Mouse (Mus musculus) hindbrain, embryonic 14.5 days (tissue): ENCODE measurements around the gene Mus81. TPM values are rescaled to one million over a fixed set of nuclear protein-coding genes. Genes with fewer than 3 reads are reported as not detected.

Experiments used
- ATAC-seq: fragments of 200-750 bp; cut with Nextera tagmentation; 2 replicates; pipeline ENCODE4 v1.8.0; 2017; ENCODE audit warnings: moderate number of reproducible peaks, mild to moderate bottlenecking, moderate TSS enrichment, moderate library complexity; ENCODE audit not compliant: low FRiP score
- DNase-seq: peaks from one replicate; pipeline ENCODE4 v3.0.0-alpha.2; 2015; ENCODE audit warnings: low spot score
- H3K27ac ChIP-seq: fragments of 300-500 bp; sonication (generic); 2 replicates; pipeline ENCODE4 v1.5.1; 2014; ENCODE audit warnings: mild to moderate bottlenecking, moderate library complexity
- H3K27me3 ChIP-seq: fragments of 300-500 bp; sonication (generic); 2 replicates; pipeline ENCODE4 v1.6.1; 2014; ENCODE audit warnings: mild to moderate bottlenecking, low read length, mixed read lengths; ENCODE audit not compliant: control insufficient read depth, insufficient read depth
- H3K36me3 ChIP-seq: fragments of 300-500 bp; sonication (generic); replicated peaks from 2 replicates; pipeline ENCODE4 v1.6.1; 2014; ENCODE audit not compliant: control insufficient read depth, insufficient read depth
- H3K4me1 ChIP-seq: fragments of 300-500 bp; sonication (generic); replicated peaks from 2 replicates; pipeline ENCODE4 v1.6.1; 2014; ENCODE audit warnings: antibody characterized with exemption, low read length, mixed read lengths; ENCODE audit not compliant: control insufficient read depth, insufficient read depth
- H3K4me2 ChIP-seq: fragments of 300-500 bp; sonication (generic); replicated peaks from 2 replicates; pipeline ENCODE4 v1.6.1; 2014; ENCODE audit warnings: mild to moderate bottlenecking, moderate library complexity
- H3K4me3 ChIP-seq: fragments of 300-500 bp; sonication (generic); replicated peaks from 2 replicates; pipeline ENCODE4 v1.5.1; 2014; ENCODE audit warnings: mild to moderate bottlenecking, low read length
- H3K9ac ChIP-seq: fragments of 300-500 bp; sonication (generic); 2 replicates; pipeline ENCODE4 v1.6.1; 2014
- H3K9me3 ChIP-seq: fragments of 300-500 bp; sonication (generic); 2 replicates; pipeline ENCODE4 v1.6.1; 2016; ENCODE audit warnings: low read length; ENCODE audit not compliant: control insufficient read depth
- WGBS: fragments of 180-500 bp; shearing (Covaris S2); extraction: QIAGEN DNeasy Blood & Tissue Kit; methylation state at CpG from one replicate; pipeline ENCODE4 v1.1.7; 2014; 5-methylcytosine and 5-hydroxymethylcytosine counted together
- polyA plus RNA-seq: library from polyadenylated mRNA; unstranded; fragments of >200 nt; fragmentation: Nextera tagmentation; extraction: Ambion mirVana; gene quantifications from 2 replicates; pipeline ENCODE4 v1.2.1, GENCODE M21; 2014

Mus81 gene
- polyA plus RNA-seq, 1 experiment from 2014 or later: 40.0 TPM

DNA sequence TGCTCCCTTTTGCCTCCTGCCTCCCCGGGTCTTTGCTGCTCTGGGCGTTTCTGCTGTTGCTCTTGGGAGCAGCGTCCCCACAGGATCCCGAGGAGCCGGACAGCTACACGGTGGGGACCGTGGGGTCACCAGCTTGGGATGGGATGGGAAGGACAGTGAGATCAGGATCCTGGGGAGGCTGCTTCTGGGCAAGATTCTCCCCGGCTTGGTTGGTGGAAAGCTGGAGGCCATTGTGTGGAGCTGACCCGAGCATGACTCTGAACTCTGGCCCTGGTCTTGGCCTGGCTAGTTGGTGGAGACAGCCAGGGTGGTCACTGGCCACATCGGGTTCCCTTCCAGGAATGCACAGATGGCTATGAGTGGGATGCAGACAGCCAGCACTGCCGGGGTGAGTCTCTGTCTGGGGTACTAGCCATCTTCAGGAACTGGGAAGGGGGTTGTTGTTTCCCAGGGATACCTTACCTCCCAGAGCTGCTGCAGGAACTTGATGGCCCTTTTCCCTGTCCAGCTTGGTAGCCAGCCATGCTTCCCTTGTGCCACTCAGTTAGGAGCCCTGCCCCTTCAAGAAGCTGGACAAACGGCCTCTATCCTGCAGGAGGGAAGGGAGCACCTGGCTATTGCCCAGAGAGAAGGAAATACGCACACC lies 13.0 kb downstream of the Mus81 start:
- Histone ChIP-seq H3K4me3 (peak overlapping the region; percentile 57), H3K4me1 (peaks cover 24% of the 10 kb centered on the region), H3K4me2 (peak overlapping the region; percentile 99), H3K36me3 (peaks cover 18% of the 10 kb centered on the region; the same call in 1 of the 2 replicates), H3K27me3 (no peaks in the 10 kb centered on the region), H3K27ac (peak overlapping the region; percentile 34), H3K9ac (peak overlapping the region; percentile 69), H3K9me3 (no peaks in the 10 kb centered on the region)
- DNase-seq (no peak), ATAC-seq (no peak)
- WGBS: 21% methylated on average over 13 of the region's 13 CpGs

DNA sequence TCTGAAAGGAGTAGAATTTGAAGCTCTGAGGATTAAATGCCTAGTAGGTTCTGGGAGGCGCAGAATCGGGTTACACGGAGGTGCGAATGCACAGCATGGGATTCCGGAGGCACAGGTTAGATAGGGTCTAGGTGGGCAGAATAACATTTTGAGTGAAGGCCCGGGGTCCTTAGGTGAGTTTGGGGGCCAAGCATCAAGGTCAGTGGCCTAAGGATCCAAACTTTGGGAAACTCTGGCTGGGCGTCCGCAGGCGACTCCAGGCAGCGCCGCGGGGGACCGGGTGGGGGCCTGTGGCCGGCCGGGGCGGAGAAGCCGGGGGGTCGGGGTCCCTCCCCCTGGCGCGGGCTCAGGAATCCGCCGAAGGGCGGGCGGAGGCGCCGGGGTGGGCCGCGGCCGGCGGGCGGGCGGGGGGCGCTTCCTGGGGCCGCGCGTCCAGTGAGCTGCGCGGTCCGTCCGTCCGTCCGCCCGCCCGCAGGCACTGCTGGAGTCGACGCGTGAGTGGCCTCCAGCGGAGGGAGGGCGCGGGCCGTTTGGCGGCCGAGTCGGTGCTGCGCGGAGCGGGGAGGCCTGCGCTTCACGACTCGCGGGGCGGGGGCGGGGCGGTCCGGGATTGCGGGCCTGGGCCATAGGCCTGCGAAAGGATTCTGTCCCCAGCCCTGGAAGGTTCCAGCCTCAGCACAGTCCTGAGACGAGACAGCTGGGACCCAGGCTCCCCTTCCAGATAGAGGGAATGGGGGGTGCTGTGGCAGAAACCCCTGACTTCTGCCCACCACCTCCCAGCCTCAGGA lies 13.7 kb downstream of the Mus81 start:
- no peaks in the 10 kb centered on the region for H3K9me3 ChIP-seq
- H3K4me1 ChIP-seq: peaks cover 24% of the 10 kb centered on the region
- peak overlapping the region; percentile 99 for H3K4me2 ChIP-seq
- WGBS: under 1% methylated on average over 61 of the region's 68 CpGs
- ATAC-seq: peak; percentile 66
- H3K4me3 ChIP-seq: peak overlapping the region; percentile 57
- H3K36me3 ChIP-seq: 0 out of 2 replicates have a peak, but pooled peaks cover 16% of the 10 kb centered on the region
- H3K27me3 ChIP-seq: no peaks in the 10 kb centered on the region
- peak; percentile 40 for DNase-seq
- H3K27ac ChIP-seq: peak overlapping the region; percentile 34
- peak overlapping the region; percentile 69 for H3K9ac ChIP-seq

DNA sequence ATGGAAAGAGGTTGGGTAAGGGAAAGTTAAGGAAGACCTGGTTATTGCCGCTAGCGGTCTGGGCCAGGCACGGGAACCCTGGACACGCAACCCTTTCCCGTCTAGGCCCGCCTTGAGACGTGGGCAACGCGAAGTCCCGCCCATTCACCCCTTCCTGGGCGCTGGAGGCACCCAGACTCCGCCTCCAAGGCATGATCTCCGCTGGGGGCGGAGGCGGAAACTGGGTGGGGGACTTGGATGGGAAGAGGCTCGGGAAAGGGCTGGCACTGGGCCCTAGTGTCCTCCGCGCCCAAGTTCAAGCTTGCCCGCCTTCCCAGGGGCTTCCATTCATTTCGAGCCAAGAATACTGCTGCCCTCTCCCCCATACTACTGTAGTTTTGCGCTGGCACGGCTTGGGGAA lies 14.5 kb downstream of the Mus81 start, which contains the start of gene Efemp2:
TSS of gene Efemp2 (plus strand) at position 235 of the 400 bp plus-strand sequence.
- Histone ChIP-seq H3K4me2 (peak within 1 kb of the TSS; percentile 99), H3K27ac (peak within 1 kb of the TSS; percentile 34), H3K36me3 (0 out of 2 replicates have a peak, but pooled peaks cover 11% of the 10 kb centered on the region), H3K27me3 (no peaks in the 10 kb centered on the region), H3K4me3 (peak within 1 kb of the TSS; percentile 57), H3K4me1 (peaks cover 24% of the 10 kb centered on the region), H3K9ac (peak within 1 kb of the TSS; percentile 69), H3K9me3 (no peaks in the 10 kb centered on the region)
- peak; percentile 69 for DNase-seq
- peak; percentile 56 for ATAC-seq
- under 1% methylated on average over 22 of the region's 22 CpGs for WGBS

DNA sequence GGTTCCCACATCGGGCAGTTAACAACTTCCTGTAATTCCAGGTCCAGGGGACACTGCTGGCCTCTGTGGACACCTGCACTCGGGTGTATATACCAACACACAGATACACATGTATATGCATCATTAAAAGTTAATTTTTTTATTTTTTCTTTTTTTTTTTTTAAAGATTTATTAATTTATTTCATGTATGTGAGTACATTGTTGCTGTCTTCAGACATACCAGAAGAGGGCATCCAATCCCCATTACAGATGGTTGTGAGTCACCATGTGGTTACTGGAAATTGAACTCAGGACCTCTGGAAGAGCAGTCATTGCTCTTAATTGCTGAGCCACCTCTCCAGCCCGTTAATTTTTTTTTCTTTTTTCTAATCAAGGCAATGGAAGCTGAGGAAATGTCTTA lies 15.3 kb downstream of the Mus81 start:
- Histone ChIP-seq H3K27ac (no peak overlapping the region), H3K4me3 (no peak overlapping the region), H3K4me1 (peaks cover 24% of the 10 kb centered on the region), H3K9me3 (no peaks in the 10 kb centered on the region), H3K27me3 (no peaks in the 10 kb centered on the region), H3K9ac (no peak overlapping the region), H3K36me3 (peaks cover 9% of the 10 kb centered on the region), H3K4me2 (no peak overlapping the region)
- DNase-seq (no peak), ATAC-seq (no peak)
- WGBS: 86% methylated on average over 3 of the region's 3 CpGs

DNA sequence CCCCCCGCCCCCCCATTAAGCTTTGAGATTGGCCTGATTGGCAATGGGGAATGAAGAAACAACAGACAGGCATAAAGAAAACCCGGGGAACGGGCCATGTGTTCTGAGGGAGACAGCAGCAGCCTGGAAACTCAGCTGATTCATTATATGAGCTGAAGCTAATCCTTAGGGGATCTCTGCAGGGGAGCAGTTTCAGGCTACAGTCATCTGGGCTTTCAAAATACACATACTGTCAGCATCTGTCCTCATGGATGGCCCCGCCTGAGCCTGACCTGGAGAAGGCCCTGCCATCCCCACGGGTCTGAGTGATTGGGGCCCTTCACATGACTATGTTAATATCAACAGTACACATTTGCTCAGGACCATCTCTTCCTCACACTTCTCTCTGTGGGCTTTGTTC lies 16.4 kb downstream of the Mus81 start:
- no peak for ATAC-seq

DNA sequence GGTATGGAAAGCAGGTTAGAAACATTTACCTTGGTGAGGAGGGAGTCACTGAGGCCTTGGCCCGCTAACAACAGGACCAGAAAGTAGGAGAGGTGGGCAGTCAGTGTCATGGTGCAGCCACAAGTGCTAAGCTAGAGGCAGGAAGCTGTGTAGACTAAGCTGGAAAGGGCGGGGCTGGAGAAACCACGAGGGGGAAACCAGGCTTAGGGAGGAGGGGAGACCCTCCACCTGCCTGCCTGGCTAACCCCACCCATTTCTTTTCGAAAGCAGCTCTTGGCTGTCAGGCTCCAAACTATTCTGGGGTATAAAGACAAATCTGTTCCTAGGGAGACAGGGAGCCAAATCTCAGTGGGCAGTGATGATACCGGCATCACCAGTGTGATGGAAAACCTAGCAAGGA lies 19.8 kb downstream of the Mus81 start, which contains the start of gene Ctsw:
TSS of gene Ctsw (minus strand) at position 134 of the 400 bp plus-strand sequence.
- H3K4me3 ChIP-seq: no peak within 1 kb of the TSS
- DNase-seq (no peak), ATAC-seq (no peak)
- H3K9me3 ChIP-seq: no peaks in the 10 kb centered on the region
- 60% methylated on average over 5 of the region's 5 CpGs for WGBS
- no peaks in the 10 kb centered on the region for H3K27me3 ChIP-seq
- peaks cover 43% of the 10 kb centered on the region for H3K36me3 ChIP-seq
- no peak within 1 kb of the TSS for H3K9ac ChIP-seq
- peaks cover 8% of the 10 kb centered on the region; the same call in 1 of the 2 replicates for H3K4me1 ChIP-seq
- no peak within 1 kb of the TSS for H3K27ac ChIP-seq
- H3K4me2 ChIP-seq: no peak within 1 kb of the TSS

More for the DNA sequence above, 16.4 kb downstream of the Mus81 start:
- no peak overlapping the region for H3K9ac ChIP-seq
- no peak overlapping the region for H3K4me3 ChIP-seq
- no peak for DNase-seq
- H3K9me3 ChIP-seq: no peaks in the 10 kb centered on the region
- no peak overlapping the region for H3K4me2 ChIP-seq
- H3K27ac ChIP-seq: no peak overlapping the region
- H3K36me3 ChIP-seq: peaks cover 14% of the 10 kb centered on the region
- 48% methylated on average over 5 of the region's 5 CpGs for WGBS
- no peaks in the 10 kb centered on the region for H3K27me3 ChIP-seq
- peaks cover 23% of the 10 kb centered on the region for H3K4me1 ChIP-seq

DNA sequence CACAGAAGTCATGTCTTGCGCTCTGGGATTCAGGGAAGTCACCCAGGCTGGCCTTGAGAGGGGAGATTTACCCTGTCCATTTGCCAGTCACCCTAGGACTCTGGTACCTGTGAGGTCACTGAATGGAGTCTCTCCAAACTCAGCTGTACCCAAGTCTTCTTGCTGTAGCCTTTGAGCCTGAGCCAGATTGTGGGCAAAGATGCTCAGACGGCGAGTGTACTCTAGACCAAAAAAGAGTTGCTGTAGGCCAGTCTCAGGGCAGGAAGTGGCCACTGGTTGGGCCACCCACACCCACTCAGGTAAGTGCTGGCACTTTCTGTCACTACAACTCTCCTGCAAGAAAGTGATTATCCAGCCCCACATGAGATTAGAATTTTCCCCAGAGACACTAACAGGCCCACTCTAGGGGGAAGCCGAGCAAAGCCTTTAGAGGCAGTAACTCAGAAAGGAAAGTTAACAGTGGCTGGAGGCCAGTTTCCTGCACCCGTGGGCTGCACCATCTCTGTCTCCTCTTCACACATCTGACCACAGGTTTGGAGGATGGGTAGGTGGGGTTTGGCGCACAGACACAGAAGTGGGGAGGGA lies 21.2 kb downstream of the Mus81 start:
- no peak overlapping the region for H3K27ac ChIP-seq
- ATAC-seq (no peak), DNase-seq (no peak)
- WGBS: 96% methylated on average over 6 of the region's 6 CpGs
- peaks cover 56% of the 10 kb centered on the region for H3K36me3 ChIP-seq
- H3K9ac ChIP-seq: no peak overlapping the region
- no peak overlapping the region for H3K4me3 ChIP-seq
- H3K27me3 ChIP-seq: no peaks in the 10 kb centered on the region
- peaks cover 8% of the 10 kb centered on the region; the same call in 1 of the 2 replicates for H3K4me1 ChIP-seq
- no peaks in the 10 kb centered on the region for H3K9me3 ChIP-seq
- no peak overlapping the region for H3K4me2 ChIP-seq

DNA sequence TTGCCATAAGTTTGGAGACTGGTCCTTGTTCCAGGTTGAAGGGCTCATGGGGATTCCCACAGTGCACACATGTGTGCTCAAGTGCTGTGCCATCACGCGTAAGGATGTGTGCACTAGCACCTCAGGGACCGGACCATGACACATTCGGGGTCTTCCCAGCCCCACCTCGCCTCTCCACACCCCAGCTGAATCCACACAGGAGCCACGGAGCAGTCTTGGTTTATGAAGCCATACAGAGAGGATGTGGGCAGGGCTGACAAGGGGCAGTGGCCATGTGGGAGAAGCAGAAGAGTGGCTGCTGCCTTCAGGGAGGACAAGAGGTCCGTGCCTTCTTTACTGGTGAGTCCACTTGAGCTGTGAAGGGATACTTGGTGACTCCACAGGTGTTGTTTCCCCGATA lies 23.2 kb downstream of the Mus81 start:
- Histone ChIP-seq H3K9ac (no peak overlapping the region), H3K27ac (no peak overlapping the region), H3K4me2 (no peak overlapping the region), H3K9me3 (no peaks in the 10 kb centered on the region), H3K4me1 (peaks cover 19% of the 10 kb centered on the region), H3K4me3 (no peak overlapping the region), H3K36me3 (peaks cover 60% of the 10 kb centered on the region), H3K27me3 (no peaks in the 10 kb centered on the region)
- no peak for ATAC-seq
- WGBS: 94% methylated on average over 8 of the region's 8 CpGs
- DNase-seq: no peak
